Mouse (Mus musculus): Measurements from ENCODE around the gene Cfap299.
A peak's percentile ranks its signal among the peaks of the same experiment; 100 is the strongest.

The Cfap299 gene

GRCm38 (mm10) chr5:98380360-98380759 is 51.3 kb downstream of the Cfap299 start:
- DNase-seq (ENCODE audit: low spot score) = no peak

- no peak for DNase-seq (ENCODE audit: low spot score)
These were observed 58.0 kb downstream of the Cfap299 start for GRCm38 (mm10) chr5:98387054-98387453.

GRCm38 (mm10) chr5:98402165-98402564 is 73.1 kb downstream of the Cfap299 start:
- DNase-seq (ENCODE audit: low spot score) = no peak

- DNase-seq (ENCODE audit: low spot score) = peak; percentile 43
These were observed 81.0 kb downstream of the Cfap299 start for GRCm38 (mm10) chr5:98410060-98410459.

GRCm38 (mm10) chr5:98416385-98417145 is 87.5 kb downstream of the Cfap299 start:
- DNase-seq (ENCODE audit: low spot score) = no peak

GRCm38 (mm10) chr5:98424965-98425364 is 95.9 kb downstream of the Cfap299 start:
- DNase-seq (ENCODE audit: low spot score) = no peak

- DNase-seq (ENCODE audit: low spot score) = no peak
These were observed 97.0 kb downstream of the Cfap299 start for GRCm38 (mm10) chr5:98426112-98426511.

GRCm38 (mm10) chr5:98430060-98430459 is 101.0 kb downstream of the Cfap299 start:
- no peak for DNase-seq (ENCODE audit: low spot score)

GRCm38 (mm10) chr5:98438686-98439085 is 109.6 kb downstream of the Cfap299 start:
- DNase-seq (ENCODE audit: low spot score) = no peak

GRCm38 (mm10) chr5:98446771-98447462 is 117.8 kb downstream of the Cfap299 start:
- DNase-seq (ENCODE audit: low spot score) = no peak

- no peak for DNase-seq (ENCODE audit: low spot score)
These were observed 120.8 kb downstream of the Cfap299 start for GRCm38 (mm10) chr5:98449873-98450272.

GRCm38 (mm10) chr5:98466882-98467535 is 137.9 kb downstream of the Cfap299 start:
- DNase-seq (ENCODE audit: low spot score) = no peak

- DNase-seq (ENCODE audit: low spot score) = no peak
These were observed 140.9 kb downstream of the Cfap299 start for GRCm38 (mm10) chr5:98470052-98470451.

GRCm38 (mm10) chr5:98476539-98476938 is 147.4 kb downstream of the Cfap299 start:
- no peak for DNase-seq (ENCODE audit: low spot score)

GRCm38 (mm10) chr5:98477261-98477660 is 148.2 kb downstream of the Cfap299 start:
- no peak for DNase-seq (ENCODE audit: low spot score)

GRCm38 (mm10) chr5:98483507-98483906 is 154.4 kb downstream of the Cfap299 start:
- DNase-seq (ENCODE audit: low spot score) = no peak

GRCm38 (mm10) chr5:98485189-98485588 is 156.1 kb downstream of the Cfap299 start:
- DNase-seq (ENCODE audit: low spot score) = no peak

GRCm38 (mm10) chr5:98498317-98498716 is 169.2 kb downstream of the Cfap299 start:
- DNase-seq (ENCODE audit: low spot score) = no peak

GRCm38 (mm10) chr5:98516214-98516613 is 187.1 kb downstream of the Cfap299 start:
- peak; percentile 23 for DNase-seq (ENCODE audit: low spot score)

GRCm38 (mm10) chr5:98520118-98520517 is 191.0 kb downstream of the Cfap299 start:
- DNase-seq (ENCODE audit: low spot score) = no peak

- DNase-seq (ENCODE audit: low spot score) = no peak
These were observed 193.3 kb downstream of the Cfap299 start for GRCm38 (mm10) chr5:98522270-98522977.

- DNase-seq (ENCODE audit: low spot score) = no peak
These were observed 193.9 kb downstream of the Cfap299 start for GRCm38 (mm10) chr5:98523050-98523449.

Measured in embryo, embryonic 10.5 days (tissue).